Mouse (Mus musculus) heart, embryonic 11.5 days (tissue): ENCODE results near the gene H2afy. TPM values are rescaled to one million over a fixed set of nuclear protein-coding genes. Genes with fewer than 3 reads are reported as not detected.
A peak's percentile ranks its signal among the peaks of the same experiment; 100 is the strongest.

Experiments
- ATAC-seq: fragments of 200-750 bp; cut with Nextera tagmentation; replicated peaks from 2 replicates; pipeline ENCODE4 v1.8.0; 2017; ENCODE audit warnings: moderate library complexity; ENCODE audit not compliant: insufficient number of reproducible peaks, low FRiP score, low TSS enrichment
- H3K27ac ChIP-seq: fragments of 300-500 bp; sonication (generic); 2 replicates; pipeline ENCODE4 v1.5.1; 2014; ENCODE audit warnings: mild to moderate bottlenecking, low read depth, low read length
- H3K27me3 ChIP-seq: fragments of 300-500 bp; sonication (generic); 2 replicates; pipeline ENCODE4 v1.6.1; 2014; ENCODE audit warnings: mild to moderate bottlenecking, low read length, mixed read lengths; ENCODE audit not compliant: control insufficient read depth, insufficient read depth
- H3K36me3 ChIP-seq: fragments of 300-500 bp; sonication (generic); 2 replicates; pipeline ENCODE4 v1.6.1; 2014; ENCODE audit warnings: mild to moderate bottlenecking, low read length, moderate library complexity, mixed read lengths; ENCODE audit not compliant: control insufficient read depth, insufficient read depth
- H3K4me1 ChIP-seq: fragments of 300-500 bp; sonication (generic); 2 replicates; pipeline ENCODE4 v1.6.1; 2014; ENCODE audit warnings: low read length; ENCODE audit not compliant: control insufficient read depth, insufficient read depth
- H3K4me2 ChIP-seq: fragments of 300-500 bp; sonication (generic); 2 replicates; pipeline ENCODE4 v1.6.1; 2014; ENCODE audit warnings: mild to moderate bottlenecking, moderate library complexity
- H3K4me3 ChIP-seq: fragments of 300-500 bp; sonication (generic); 2 replicates; pipeline ENCODE4 v1.5.1; 2014; ENCODE audit warnings: low read depth, low read length
- H3K9ac ChIP-seq: fragments of 300-500 bp; sonication (generic); 2 replicates; pipeline ENCODE4 v1.6.1; 2014; ENCODE audit warnings: mild to moderate bottlenecking, low read depth, low read length, moderate library complexity
- H3K9me3 ChIP-seq: fragments of 300-500 bp; sonication (generic); replicated peaks from 2 replicates; pipeline ENCODE4 v1.6.1; 2016; ENCODE audit warnings: low read length; ENCODE audit not compliant: control insufficient read depth
- WGBS: fragments of 180-500 bp; shearing (Covaris S2); extraction: QIAGEN DNeasy Blood & Tissue Kit; methylation state at CpG from one replicate; pipeline ENCODE4 v1.1.7; 2014; ENCODE audit not compliant: insufficient replicate concordance; 5-methylcytosine and 5-hydroxymethylcytosine counted together
- polyA plus RNA-seq: library from polyadenylated mRNA; unstranded; fragments of >200 nt; fragmentation: Nextera tagmentation; extraction: Ambion mirVana; gene quantifications from 2 replicates; pipeline ENCODE4 v1.2.1, GENCODE M21; 2014

H2afy gene
- polyA plus RNA-seq, 1 experiment from 2014 or later: 162 TPM

DNA sequence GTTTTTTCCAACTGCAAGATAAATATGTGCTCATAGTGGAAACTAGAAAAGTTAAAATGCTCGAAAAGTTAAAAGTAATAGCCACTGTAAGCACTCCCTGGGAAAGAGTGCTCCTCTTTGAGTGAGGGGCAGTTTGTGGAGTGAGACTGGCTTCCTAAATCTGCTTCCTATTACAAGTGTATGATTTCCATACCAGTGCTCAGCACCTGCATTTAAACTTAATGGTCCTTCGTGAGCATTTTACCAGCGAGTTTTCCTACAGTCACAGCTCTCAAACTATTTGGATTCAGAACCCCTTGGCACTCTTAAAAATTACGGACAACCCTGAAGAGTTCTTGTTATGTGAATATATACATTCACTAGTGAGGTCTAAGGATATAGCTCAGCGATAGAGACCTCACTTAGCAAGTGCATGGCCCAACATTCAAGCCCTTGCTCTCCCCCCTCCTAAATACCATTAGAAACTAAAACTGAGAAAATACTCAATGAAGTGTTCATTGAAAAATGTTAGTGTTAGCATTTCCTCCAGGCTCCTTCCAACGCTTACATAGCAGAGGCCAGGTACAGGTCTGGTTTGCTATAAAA lies 3.1 kb upstream of the H2afy start:
- H3K4me2 ChIP-seq: no peak overlapping the region

GRCm38 (mm10) chr13:56135231-56136052 lies 719 bp downstream of the H2afy start:
- Histone ChIP-seq H3K27ac (peak overlapping the region; percentile 86), H3K9me3 (no peaks in the 10 kb centered on the region), H3K36me3 (no peaks in the 10 kb centered on the region), H3K4me2 (peak overlapping the region; percentile 92), H3K4me3 (peak overlapping the region; percentile 99), H3K9ac (peak overlapping the region; percentile 99), H3K4me1 (peaks cover 15% of the 10 kb centered on the region), H3K27me3 (no peaks in the 10 kb centered on the region)
- WGBS: 1% methylated on average over 61 of the region's 89 CpGs
- peak; percentile 80 for ATAC-seq

More for the DNA sequence above, 3.1 kb upstream of the H2afy start:
- no peaks in the 10 kb centered on the region for H3K4me1 ChIP-seq
- H3K4me3 ChIP-seq: no peak overlapping the region
- no peak overlapping the region for H3K27ac ChIP-seq
- 52% methylated on average over 6 of the region's 6 CpGs for WGBS
- H3K27me3 ChIP-seq: no peaks in the 10 kb centered on the region
- H3K9me3 ChIP-seq: no peaks in the 10 kb centered on the region
- H3K36me3 ChIP-seq: no peaks in the 10 kb centered on the region
- H3K9ac ChIP-seq: no peak overlapping the region
- ATAC-seq: no peak

- Histone ChIP-seq H3K4me2 (peak overlapping the region; percentile 92), H3K27ac (peak overlapping the region; percentile 86), H3K4me3 (peak overlapping the region; percentile 99), H3K9ac (peak overlapping the region; percentile 99), H3K27me3 (no peaks in the 10 kb centered on the region), H3K36me3 (no peaks in the 10 kb centered on the region), H3K4me1 (peaks cover 15% of the 10 kb centered on the region), H3K9me3 (no peaks in the 10 kb centered on the region)
- WGBS: under 1% methylated on average over 47 of the region's 50 CpGs
- peak; percentile 28; the same call in 1 of the 2 replicates for ATAC-seq
Measured at GRCm38 (mm10) chr13:56134631-56135181, 1.5 kb downstream of the H2afy start.

GRCm38 (mm10) chr13:56134031-56134430 lies 2.1 kb downstream of the H2afy start:
- H3K36me3 ChIP-seq: no peaks in the 10 kb centered on the region
- peak overlapping the region; percentile 99 for H3K4me3 ChIP-seq
- H3K27ac ChIP-seq: no peak overlapping the region
- ATAC-seq: no peak
- no peaks in the 10 kb centered on the region for H3K9me3 ChIP-seq
- peak overlapping the region; percentile 92 for H3K4me2 ChIP-seq
- no peaks in the 10 kb centered on the region for H3K27me3 ChIP-seq
- peaks cover 15% of the 10 kb centered on the region for H3K4me1 ChIP-seq
- WGBS: 63% methylated on average over 5 of the region's 5 CpGs
- H3K9ac ChIP-seq: peak overlapping the region; percentile 99

GRCm38 (mm10) chr13:56132941-56133340 lies 3.2 kb downstream of the H2afy start:
- ATAC-seq: no peak
- Histone ChIP-seq H3K27ac (no peak overlapping the region), H3K4me3 (no peak overlapping the region)

DNA sequence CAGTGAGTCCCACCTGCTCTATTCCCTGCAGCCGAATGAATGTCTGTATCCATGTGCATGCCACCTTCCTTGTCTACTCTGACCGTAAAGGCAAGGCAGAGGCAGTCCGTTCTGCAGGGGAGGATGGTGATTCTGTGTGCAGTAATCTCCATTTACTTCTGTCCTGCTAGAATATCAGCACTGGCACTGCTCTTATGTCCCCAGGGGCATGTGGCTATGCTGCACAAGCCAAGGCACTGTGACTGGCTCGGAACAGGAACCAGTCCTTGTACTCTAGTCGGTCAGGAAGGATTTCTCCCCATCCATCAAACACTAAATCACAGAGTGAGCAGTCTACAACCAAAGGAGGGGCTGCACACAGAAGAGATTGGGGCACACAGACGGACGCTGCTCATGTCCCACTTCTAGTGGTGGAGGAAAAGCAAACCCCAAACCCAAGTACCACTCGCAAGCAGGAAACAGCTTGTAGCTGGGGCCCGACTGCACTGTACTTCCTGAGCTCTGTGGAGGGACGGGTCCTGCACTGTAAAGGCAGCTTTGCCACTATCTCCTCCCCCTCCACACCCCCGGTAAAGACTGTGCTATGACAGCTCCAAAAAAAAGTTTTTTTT lies 3.7 kb downstream of the H2afy start:
- H3K4me2 ChIP-seq: no peak overlapping the region
- H3K4me3 ChIP-seq: no peak overlapping the region
- H3K27ac ChIP-seq: no peak overlapping the region
- no peaks in the 10 kb centered on the region for H3K9me3 ChIP-seq
- ATAC-seq: no peak
- H3K4me1 ChIP-seq: peaks cover 15% of the 10 kb centered on the region
- no peaks in the 10 kb centered on the region for H3K27me3 ChIP-seq
- no peak overlapping the region for H3K9ac ChIP-seq
- peaks cover 8% of the 10 kb centered on the region for H3K36me3 ChIP-seq
- 68% methylated on average over 11 of the region's 11 CpGs for whole genome bisulfite sequencing

More at GRCm38 (mm10) chr13:56132941-56133340, 3.2 kb downstream of the H2afy start:
- Histone ChIP-seq H3K4me2 (peak overlapping the region; percentile 92; the same call in 1 of the 2 replicates), H3K9me3 (no peaks in the 10 kb centered on the region), H3K9ac (no peak overlapping the region), H3K27me3 (no peaks in the 10 kb centered on the region), H3K4me1 (peaks cover 15% of the 10 kb centered on the region), H3K36me3 (peaks cover 4% of the 10 kb centered on the region)
- WGBS: 70% methylated on average over 7 of the region's 7 CpGs

- H3K36me3 ChIP-seq: peaks cover 21% of the 10 kb centered on the region
- peaks cover 15% of the 10 kb centered on the region for H3K4me1 ChIP-seq
- no peak overlapping the region for H3K9ac ChIP-seq
- 76% methylated on average over 8 of the region's 8 CpGs for WGBS
- H3K27me3 ChIP-seq: no peaks in the 10 kb centered on the region
- no peaks in the 10 kb centered on the region for H3K9me3 ChIP-seq
- no peak overlapping the region for H3K4me3 ChIP-seq
- H3K27ac ChIP-seq: no peak overlapping the region
- ATAC-seq: no peak
- H3K4me2 ChIP-seq: no peak overlapping the region
Measured at GRCm38 (mm10) chr13:56130544-56130943, 5.6 kb downstream of the H2afy start.

DNA sequence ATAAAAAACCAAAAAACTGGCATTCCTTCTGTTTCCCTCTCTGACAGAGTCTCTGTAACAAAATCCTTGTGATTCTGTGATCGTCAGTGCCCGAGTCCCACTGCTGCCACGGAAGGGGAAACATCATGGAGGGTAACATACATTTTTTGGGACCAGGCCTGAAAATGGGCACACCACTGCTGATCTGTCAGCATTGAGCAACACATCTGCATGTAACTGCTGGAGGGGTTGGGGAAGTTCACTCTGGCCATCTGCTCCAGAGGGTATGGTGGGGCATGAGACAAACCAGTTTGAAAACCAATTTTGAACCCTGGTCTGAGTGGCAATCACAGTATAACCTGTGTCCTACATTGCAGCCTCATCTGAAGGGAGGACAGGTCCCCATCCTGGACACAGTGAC lies 6.6 kb downstream of the H2afy start:
- Histone ChIP-seq H3K9ac (no peak overlapping the region), H3K27me3 (no peaks in the 10 kb centered on the region), H3K4me3 (no peak overlapping the region), H3K27ac (no peak overlapping the region), H3K4me2 (no peak overlapping the region), H3K36me3 (peaks cover 26% of the 10 kb centered on the region), H3K4me1 (peaks cover 15% of the 10 kb centered on the region), H3K9me3 (no peaks in the 10 kb centered on the region)
- no peak for ATAC-seq
- 90% methylated on average over 3 of the region's 3 CpGs for WGBS
